Mouse (Mus musculus) hindbrain, embryonic 10.5 days (tissue): ENCODE measurements around the gene Zbtb16. TPM values are rescaled to one million over a fixed set of nuclear protein-coding genes. Genes with fewer than 3 reads are reported as not detected.
A peak's percentile ranks its signal among the peaks of the same experiment; 100 is the strongest.

ENCODE experiments used
- DNase-seq: peaks from one replicate; pipeline ENCODE4 v3.0.0-alpha.2; 2017; ENCODE audit warnings: low spot score
- H3K27ac ChIP-seq: fragments of 300-500 bp; sonication (generic); 2 replicates; pipeline ENCODE4 v1.5.1; 2016; ENCODE audit warnings: mild to moderate bottlenecking, moderate library complexity
- H3K27me3 ChIP-seq: fragments of 300-500 bp; sonication (generic); 2 replicates; pipeline ENCODE4 v1.6.1; 2016; ENCODE audit warnings: mild to moderate bottlenecking; ENCODE audit not compliant: poor library complexity, insufficient read depth, severe bottlenecking
- H3K36me3 ChIP-seq: fragments of 300-500 bp; sonication (generic); 2 replicates; pipeline ENCODE4 v1.6.1; 2016; ENCODE audit warnings: mild to moderate bottlenecking, moderate library complexity
- H3K4me1 ChIP-seq: fragments of 300-500 bp; sonication (generic); replicated peaks from 2 replicates; pipeline ENCODE4 v1.6.1; 2016; ENCODE audit warnings: mild to moderate bottlenecking
- H3K4me3 ChIP-seq: fragments of 300-500 bp; sonication (generic); 2 replicates; pipeline ENCODE4 v1.5.1; 2016; ENCODE audit warnings: mild to moderate bottlenecking, moderate library complexity
- H3K9me3 ChIP-seq: fragments of 300-500 bp; sonication (generic); 2 replicates; pipeline ENCODE4 v1.6.1; 2016; ENCODE audit warnings: mild to moderate bottlenecking, moderate library complexity
- WGBS: fragments of 180-500 bp; shearing (Covaris S2); methylation state at CpG from one replicate; pipeline ENCODE4 v1.1.7; 2016; 5-methylcytosine and 5-hydroxymethylcytosine counted together
- polyA plus RNA-seq: library from polyadenylated mRNA; unstranded; fragments of >200 nt; fragmentation: Nextera tagmentation; extraction: Ambion mirVana; gene quantifications from 2 replicates; pipeline ENCODE4 v1.2.1, GENCODE M21; 2016

Zbtb16 gene
- polyA plus RNA-seq, 1 experiment from 2014 or later, result 22.6 TPM

DNA sequence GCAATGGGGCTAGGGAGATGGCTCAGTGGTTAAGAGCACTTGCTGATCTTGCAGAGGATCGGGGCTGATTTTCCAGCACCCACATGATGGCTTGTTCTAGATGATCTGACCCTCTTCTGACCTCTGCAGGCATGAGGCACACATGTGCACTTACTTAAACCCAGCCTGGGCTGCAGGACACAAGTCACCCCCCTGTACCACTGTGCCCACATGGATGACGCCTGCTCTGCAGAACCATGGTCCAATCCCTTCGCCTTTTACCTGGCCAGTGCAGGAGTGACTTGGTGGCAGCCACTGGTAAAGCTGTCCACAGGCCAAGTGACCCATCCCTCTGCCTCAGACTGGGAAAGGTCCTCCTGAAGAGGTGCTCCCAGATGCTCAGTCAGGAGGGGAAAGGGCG is 67.1 kb downstream of the Zbtb16 start:
- Histone ChIP-seq H3K4me1 (peaks cover 32% of the 10 kb centered on the region), H3K27me3 (no peaks in the 10 kb centered on the region), H3K36me3 (peaks cover 17% of the 10 kb centered on the region; the same call in 1 of the 2 replicates), H3K4me3 (no peak overlapping the region), H3K9me3 (no peaks in the 10 kb centered on the region), H3K27ac (no peak overlapping the region)
- 94% methylated on average over 4 of the region's 4 CpGs for WGBS
- DNase-seq, result no peak

DNA sequence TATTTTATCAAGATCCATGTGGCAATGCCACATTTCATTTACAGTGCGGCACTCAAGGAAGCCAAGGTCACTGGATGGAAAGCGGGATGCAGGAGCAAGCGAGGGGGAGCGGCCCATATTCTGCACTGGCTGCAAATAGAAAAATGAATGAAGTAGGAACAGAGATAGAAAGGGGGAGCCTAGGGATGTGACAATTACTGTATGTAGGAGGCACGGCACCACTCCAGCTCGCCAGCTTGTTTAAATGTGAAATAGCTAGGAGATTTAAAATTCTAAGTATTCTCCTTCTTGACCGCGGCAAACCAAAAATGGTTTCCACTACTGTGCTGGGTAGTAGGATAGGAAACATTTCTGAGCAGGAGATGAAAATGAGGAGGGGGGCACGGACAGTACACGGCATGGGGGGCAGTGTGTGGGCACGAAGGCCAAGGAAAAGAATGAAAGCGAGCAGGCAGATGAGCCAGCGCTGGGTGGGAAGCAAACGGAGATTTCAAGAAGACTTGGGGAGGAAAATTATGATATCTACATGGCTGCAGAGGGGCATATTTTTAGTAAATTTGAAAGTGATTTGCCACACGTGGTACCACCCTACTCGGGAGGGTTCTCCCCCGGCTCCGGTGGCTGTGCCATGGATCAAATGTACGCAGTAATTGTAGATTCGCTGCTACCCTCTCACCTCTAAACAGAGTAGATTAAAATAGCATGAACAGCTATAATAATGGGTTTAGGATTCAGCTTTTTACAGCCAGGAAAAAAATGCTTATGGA is 68.2 kb downstream of the Zbtb16 start:
- H3K9me3 ChIP-seq, result no peaks in the 10 kb centered on the region
- H3K36me3 ChIP-seq, result peaks cover 12% of the 10 kb centered on the region; the same call in 1 of the 2 replicates
- peaks cover 39% of the 10 kb centered on the region for H3K4me1 ChIP-seq
- H3K4me3 ChIP-seq, result no peak overlapping the region
- H3K27me3 ChIP-seq, result no peaks in the 10 kb centered on the region
- H3K27ac ChIP-seq, result no peak overlapping the region
- WGBS, result 94% methylated on average over 20 of the region's 20 CpGs
- no peak for DNase-seq

DNA sequence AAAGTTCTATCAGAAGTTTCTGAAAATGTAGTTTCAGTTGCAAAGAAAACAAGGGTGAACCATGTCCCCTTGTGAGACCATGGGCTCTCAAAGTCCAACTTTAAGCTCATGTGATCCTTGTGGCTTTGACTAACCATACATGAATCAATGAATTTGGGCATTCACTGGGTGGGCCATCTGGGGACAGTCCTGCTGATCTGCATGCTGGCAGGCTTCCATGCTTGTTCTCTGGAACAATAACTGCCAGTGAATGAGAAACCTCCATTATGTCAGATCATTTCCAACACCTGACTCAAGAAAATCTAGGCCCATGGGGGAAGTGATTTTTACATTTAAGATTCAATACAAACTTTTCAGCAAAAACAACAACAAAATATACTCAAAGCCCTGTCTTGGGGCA is 70.1 kb downstream of the Zbtb16 start:
- H3K9me3 ChIP-seq, result no peaks in the 10 kb centered on the region
- DNase-seq, result no peak
- H3K36me3 ChIP-seq, result 0 out of 2 replicates have a peak, but pooled peaks cover 4% of the 10 kb centered on the region
- peaks cover 55% of the 10 kb centered on the region for H3K4me1 ChIP-seq
- H3K4me3 ChIP-seq, result no peak overlapping the region
- H3K27ac ChIP-seq, result no peak overlapping the region
- no peaks in the 10 kb centered on the region for H3K27me3 ChIP-seq

DNA sequence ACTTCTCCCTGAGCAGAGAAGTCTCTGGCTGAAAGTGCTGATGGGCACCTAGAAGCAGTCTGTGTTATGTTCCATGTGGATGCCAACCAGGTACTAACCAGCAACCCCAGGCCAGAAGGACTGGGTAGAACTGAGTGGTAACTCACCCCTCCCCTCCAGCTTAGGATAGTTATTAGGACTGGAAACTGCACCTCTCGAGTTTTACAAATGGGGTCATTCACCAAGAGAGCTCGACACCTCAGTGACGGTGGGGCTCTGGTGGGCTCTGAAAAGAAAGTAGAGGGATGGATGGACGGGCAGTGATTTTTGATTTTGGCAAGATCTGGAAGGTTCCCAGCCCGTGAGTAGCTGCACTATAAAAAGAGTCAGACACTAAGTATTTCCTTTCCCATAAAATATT is 71.7 kb downstream of the Zbtb16 start:
- Histone ChIP-seq H3K4me1 (peaks cover 65% of the 10 kb centered on the region), H3K27me3 (no peaks in the 10 kb centered on the region), H3K36me3 (peaks cover 12% of the 10 kb centered on the region; the same call in 1 of the 2 replicates), H3K9me3 (no peaks in the 10 kb centered on the region), H3K27ac (no peak overlapping the region), H3K4me3 (no peak overlapping the region)
- no peak for DNase-seq
- WGBS, result 90% methylated on average over 5 of the region's 5 CpGs

DNA sequence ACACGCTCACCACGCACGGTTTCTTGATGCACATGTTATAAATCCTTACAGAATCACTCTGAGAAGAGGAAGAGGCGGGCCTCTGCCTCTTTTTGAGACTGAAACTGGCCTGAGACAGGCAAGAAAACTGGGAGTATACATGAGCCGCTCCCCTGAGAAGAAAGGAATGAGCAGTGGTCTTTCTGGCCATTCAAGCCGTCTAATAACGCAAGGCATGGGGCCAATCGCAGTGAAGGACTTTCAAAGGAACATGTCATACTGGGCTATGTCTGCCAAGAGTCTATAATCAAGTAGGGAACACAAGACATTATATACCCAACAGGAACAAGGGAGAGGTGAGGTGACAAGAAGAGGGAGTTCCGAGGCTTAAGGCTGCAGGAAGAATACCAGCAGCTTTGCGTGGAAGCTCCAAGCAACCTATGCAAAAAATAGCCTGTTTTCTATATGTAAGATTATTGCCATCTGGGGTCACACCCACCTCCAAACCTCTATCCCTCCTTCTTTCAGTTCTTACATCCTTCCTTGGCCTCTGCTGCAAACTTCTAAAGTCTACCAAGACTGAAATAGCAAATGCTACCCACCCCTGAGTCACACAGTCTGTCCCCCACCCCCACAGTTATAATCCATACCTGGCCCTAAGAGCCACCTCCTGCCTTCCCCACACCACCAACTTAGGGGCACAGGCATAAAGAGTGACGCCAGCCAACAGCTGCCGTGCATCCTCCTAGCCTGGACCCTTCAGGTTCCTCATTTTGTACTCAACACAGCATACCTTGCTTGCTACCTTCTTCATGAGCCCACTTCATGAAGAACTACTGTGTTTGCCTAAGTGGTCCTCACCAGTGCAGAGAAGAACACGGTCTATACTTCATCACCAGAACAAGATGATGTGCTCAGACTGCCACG is 74.0 kb downstream of the Zbtb16 start:
- Histone ChIP-seq H3K4me1 (peaks cover 76% of the 10 kb centered on the region), H3K9me3 (no peaks in the 10 kb centered on the region), H3K36me3 (peaks cover 12% of the 10 kb centered on the region; the same call in 1 of the 2 replicates), H3K27me3 (no peaks in the 10 kb centered on the region), H3K4me3 (no peak overlapping the region), H3K27ac (no peak overlapping the region)
- 90% methylated on average over 14 of the region's 14 CpGs for WGBS
- no peak for DNase-seq

DNA sequence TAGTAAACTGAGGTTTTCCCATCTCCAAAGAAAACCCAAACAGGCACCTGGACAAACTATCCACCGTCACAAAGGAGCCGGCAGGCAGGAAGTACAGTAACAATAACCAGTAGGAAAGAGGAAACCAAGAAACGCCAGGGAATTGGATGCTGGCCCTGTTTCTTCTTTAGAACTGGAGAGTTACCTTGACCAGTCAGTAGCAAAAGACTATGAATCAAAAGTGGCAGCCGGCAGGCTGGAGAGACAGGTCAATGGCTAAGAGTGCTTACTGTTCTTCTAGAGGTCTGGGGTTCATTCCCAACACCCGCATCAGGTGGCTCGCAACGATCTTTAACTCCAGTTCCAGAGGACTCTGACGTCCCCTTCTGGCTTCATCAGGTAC is 74.9 kb downstream of the Zbtb16 start:
- H3K27ac ChIP-seq, result no peak overlapping the region
- 84% methylated on average over 8 of the region's 8 CpGs for WGBS

DNA sequence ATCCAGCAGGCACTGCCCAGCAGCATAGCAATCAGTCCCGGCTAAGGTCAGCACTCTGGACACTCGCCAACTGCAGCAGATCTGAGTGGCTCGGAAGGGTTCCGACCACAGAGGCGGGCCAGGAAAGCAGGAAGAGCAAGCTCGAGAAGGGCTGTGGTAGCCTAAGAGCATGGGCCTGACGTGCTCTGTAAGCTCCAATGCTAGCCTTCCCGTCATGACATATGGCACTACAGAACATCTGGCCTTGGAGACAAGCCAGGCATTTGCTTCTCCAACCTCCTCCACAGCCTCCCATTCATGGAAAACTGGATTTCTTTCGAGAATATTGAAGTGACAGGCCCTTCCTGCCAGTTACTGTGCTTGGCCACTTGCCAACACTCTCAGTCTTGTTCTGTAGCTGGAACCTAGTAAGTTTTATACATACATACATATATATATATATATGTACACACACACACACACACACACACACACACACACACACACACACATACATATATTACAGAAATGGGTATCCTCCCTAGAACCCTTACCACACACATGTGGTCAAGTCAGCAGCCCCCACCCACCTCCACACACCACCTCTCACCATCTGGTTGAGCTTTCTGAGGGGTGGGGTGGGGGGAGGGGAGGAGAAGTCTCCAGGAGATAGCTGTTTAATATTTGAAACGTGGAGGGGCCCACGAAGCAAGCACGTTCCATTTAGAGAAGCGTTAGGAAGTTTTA is 75.4 kb downstream of the Zbtb16 start:
- Histone ChIP-seq H3K36me3 (peaks cover 12% of the 10 kb centered on the region; the same call in 1 of the 2 replicates), H3K27ac (peak overlapping the region; percentile 45; the same call in 1 of the 2 replicates), H3K9me3 (no peaks in the 10 kb centered on the region), H3K27me3 (no peaks in the 10 kb centered on the region), H3K4me1 (peaks cover 83% of the 10 kb centered on the region), H3K4me3 (no peak overlapping the region)
- 69% methylated on average over 13 of the region's 13 CpGs for WGBS
- DNase-seq, result no peak

More for the DNA sequence above, 74.9 kb downstream of the Zbtb16 start:
- Histone ChIP-seq H3K9me3 (no peaks in the 10 kb centered on the region), H3K4me3 (no peak overlapping the region), H3K27me3 (no peaks in the 10 kb centered on the region), H3K36me3 (peaks cover 12% of the 10 kb centered on the region; the same call in 1 of the 2 replicates), H3K4me1 (peaks cover 83% of the 10 kb centered on the region)
- DNase-seq, result no peak

DNA sequence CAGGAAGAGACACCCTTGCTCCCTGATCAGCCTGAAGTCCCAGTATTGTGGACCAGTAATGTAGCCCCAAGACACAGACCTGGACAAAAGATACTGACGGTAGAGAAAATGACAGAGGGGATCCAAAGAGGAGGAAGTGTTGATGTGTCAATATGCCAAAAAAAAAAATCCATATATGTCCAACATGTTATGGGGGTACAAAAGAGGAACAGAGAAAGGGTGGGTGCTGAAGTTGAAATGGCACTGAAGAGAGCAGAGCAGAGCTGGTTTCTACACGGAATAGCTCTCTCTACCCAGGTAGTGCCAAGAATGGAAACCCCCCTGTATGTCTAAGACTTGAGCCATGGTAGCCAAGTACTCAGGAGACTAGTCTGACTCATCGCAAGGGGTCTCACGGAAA is 76.9 kb downstream of the Zbtb16 start:
- no peaks in the 10 kb centered on the region for H3K27me3 ChIP-seq
- no peak for DNase-seq
- H3K4me1 ChIP-seq, result peaks cover 77% of the 10 kb centered on the region
- WGBS, result 91% methylated on average over 4 of the region's 4 CpGs
- no peak overlapping the region for H3K4me3 ChIP-seq
- peaks cover 19% of the 10 kb centered on the region; the same call in 1 of the 2 replicates for H3K36me3 ChIP-seq
- 0 out of 2 replicates have a peak overlapping the region, but pooled peaks have one; percentile 23 for H3K27ac ChIP-seq
- H3K9me3 ChIP-seq, result no peaks in the 10 kb centered on the region

DNA sequence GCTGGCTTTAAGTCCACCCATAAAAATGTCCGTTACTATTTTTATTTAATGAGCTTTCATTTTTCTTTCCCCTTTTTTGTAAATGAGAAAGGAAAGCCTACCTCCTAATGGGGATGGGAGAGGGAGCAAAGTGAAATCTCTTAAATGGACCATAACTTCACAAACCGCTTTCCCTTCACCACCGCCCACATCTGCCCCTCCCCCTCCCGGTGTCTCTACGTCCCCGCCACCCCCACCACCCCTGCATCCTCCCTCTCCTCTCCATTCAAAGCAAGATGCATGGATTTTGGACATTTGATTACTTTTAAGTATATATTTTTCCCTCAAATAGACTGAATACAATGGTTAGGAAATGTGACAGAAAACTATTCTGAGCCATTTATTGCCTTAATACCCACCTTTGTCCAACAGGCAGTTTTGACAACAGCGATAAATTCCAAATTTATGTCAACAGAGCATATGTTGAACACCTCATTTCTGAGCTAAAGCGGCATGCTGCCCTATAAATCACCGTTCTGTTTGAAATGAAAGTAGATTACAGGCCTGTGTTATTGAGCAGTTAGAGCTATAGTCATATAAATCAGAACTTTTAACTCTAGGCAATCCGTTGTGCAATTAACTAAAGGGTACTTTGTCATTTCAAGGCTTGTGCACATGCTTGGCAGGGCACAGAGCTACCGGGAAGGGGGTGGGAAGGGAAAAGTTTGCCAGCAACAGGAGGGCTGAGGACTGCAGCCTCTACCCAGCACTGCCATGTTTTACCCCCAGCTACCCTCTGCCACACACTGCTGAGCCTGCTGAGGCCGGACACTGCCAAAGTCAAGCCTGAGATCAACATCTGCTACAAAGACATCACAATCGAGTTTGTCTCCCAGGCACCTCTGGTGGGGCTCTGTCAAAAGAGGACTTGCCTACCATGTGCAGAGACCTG is 78.1 kb downstream of the Zbtb16 start:
- WGBS, result 72% methylated on average over 13 of the region's 13 CpGs
- no peak overlapping the region for H3K4me3 ChIP-seq
- no peak for DNase-seq
- H3K27ac ChIP-seq, result peak overlapping the region; percentile 53
- H3K4me1 ChIP-seq, result peaks cover 70% of the 10 kb centered on the region
- peaks cover 19% of the 10 kb centered on the region; the same call in 1 of the 2 replicates for H3K36me3 ChIP-seq
- no peaks in the 10 kb centered on the region for H3K27me3 ChIP-seq
- H3K9me3 ChIP-seq, result no peaks in the 10 kb centered on the region

DNA sequence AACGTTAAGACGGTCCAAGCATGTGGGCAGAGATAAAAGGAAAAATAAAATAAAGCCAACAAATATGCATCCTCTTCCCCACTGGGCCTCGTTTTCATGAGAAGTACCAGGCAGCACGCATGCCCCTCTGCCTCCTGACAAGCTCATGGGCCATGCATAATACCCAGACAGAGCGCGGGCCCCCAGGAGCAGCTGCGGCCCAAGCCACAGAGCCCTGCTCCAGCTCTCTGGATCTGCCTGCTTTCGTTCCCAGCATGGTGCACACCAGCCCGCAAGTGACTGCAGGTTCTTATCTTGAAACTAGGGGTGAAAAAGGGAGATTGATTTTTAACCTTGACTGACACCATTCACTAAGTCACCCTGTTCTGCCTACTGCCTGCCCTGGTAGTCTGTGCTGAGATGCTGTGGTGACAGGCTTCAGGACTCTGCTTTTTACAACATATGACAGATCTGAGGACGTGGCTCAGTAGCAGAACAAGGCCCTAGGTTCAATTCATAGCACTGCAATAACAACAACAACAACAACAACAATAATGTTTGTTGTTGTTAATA is 79.7 kb downstream of the Zbtb16 start:
- peak overlapping the region; percentile 81 for H3K27ac ChIP-seq
- peaks cover 58% of the 10 kb centered on the region for H3K4me1 ChIP-seq
- H3K36me3 ChIP-seq, result peaks cover 18% of the 10 kb centered on the region; the same call in 1 of the 2 replicates
- peak; percentile 48 for DNase-seq
- no peaks in the 10 kb centered on the region for H3K27me3 ChIP-seq
- no peak overlapping the region for H3K4me3 ChIP-seq
- H3K9me3 ChIP-seq, result no peaks in the 10 kb centered on the region
- 34% methylated on average over 10 of the region's 10 CpGs for WGBS

DNA sequence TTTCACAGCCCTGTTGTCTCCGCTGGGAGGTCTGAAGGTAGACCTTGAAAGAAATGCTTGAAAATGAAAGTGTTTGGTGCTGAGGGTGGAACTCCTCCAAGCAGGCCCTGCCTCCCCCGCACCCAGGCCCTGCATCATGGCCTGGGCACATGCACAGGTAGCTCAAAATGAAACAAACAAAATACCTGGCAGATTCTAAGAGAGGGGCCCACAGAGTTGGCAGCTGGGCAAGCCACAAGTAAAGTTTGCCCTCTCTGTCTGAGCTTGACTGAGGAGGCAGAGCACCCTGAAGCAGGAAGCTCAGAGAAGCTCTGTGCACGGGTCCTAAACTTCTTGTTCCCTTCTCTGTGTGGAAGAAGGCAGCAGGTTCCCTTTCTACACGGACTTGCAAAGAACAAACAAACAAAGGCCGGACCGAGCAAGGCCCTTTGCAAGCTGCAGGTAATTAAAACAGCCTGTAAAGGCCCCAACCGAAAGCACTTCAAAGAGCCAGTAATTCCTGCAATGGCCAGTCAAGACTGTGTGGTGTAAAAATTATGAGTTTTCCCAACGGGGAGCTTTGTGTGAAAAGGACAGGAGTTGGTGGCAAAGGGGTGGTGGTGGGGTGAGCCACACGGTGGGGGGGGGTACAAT is 80.5 kb downstream of the Zbtb16 start:
- Histone ChIP-seq H3K36me3 (peaks cover 15% of the 10 kb centered on the region; the same call in 1 of the 2 replicates), H3K9me3 (no peaks in the 10 kb centered on the region), H3K27me3 (no peaks in the 10 kb centered on the region), H3K4me3 (no peak overlapping the region), H3K27ac (peak overlapping the region; percentile 81), H3K4me1 (peaks cover 53% of the 10 kb centered on the region)
- peak; percentile 37 for DNase-seq
- 42% methylated on average over 9 of the region's 9 CpGs for WGBS
